Mouse (Mus musculus) liver, embryonic 15.5 days (tissue): ENCODE results near the gene Rcor2. TPM values are rescaled to one million over a fixed set of nuclear protein-coding genes. Genes with fewer than 3 reads are reported as not detected.

ENCODE experiments used
- polyA plus RNA-seq: library from polyadenylated mRNA; unstranded; fragments of >200 nt; fragmentation: Nextera tagmentation; extraction: Ambion mirVana; gene quantifications from 2 replicates; pipeline ENCODE4 v1.2.1, GENCODE M21; 2015

The Rcor2 gene
- polyA plus RNA-seq, 1 experiment from 2014 or later = 1.3 TPM

Other genes with a start within 250 kb of the Rcor2 start
- gene Fermt3, start 247.9 kb upstream of the Rcor2 start, polyA plus RNA-seq = 105 and 118 TPM in 2 replicates
- gene Stip1, start 227.4 kb upstream of the Rcor2 start, polyA plus RNA-seq = 116 and 121 TPM in 2 replicates
- 5.6 and 6.2 TPM in 2 replicates for gene Macrod1, start 210.5 kb upstream of the Rcor2 start, polyA plus RNA-seq
- gene Flrt1, start 161.6 kb upstream of the Rcor2 start, polyA plus RNA-seq = 0.17 TPM in 2 replicates
- gene Otub1, start 61.0 kb upstream of the Rcor2 start, polyA plus RNA-seq = 53.7 and 58.4 TPM in 2 replicates
- gene Cox8a, start 49.7 kb upstream of the Rcor2 start, polyA plus RNA-seq = 485 and 535 TPM in 2 replicates
- gene Naa40, start 26.1 kb upstream of the Rcor2 start, polyA plus RNA-seq = 25.0 and 25.4 TPM in 2 replicates
- gene Mark2, start 74.5 kb downstream of the Rcor2 start, polyA plus RNA-seq = 20.0 and 24.4 TPM in 2 replicates
- 3.2 and 3.7 TPM in 2 replicates for gene Spindoc, start 115.7 kb downstream of the Rcor2 start, polyA plus RNA-seq
- 0.68 and 0.88 TPM in 2 replicates for gene 2700081O15Rik, start 150.3 kb downstream of the Rcor2 start, polyA plus RNA-seq
- 69.6 and 71.7 TPM in 2 replicates for gene Rtn3, start 216.0 kb downstream of the Rcor2 start, polyA plus RNA-seq
- gene Atl3, start 226.7 kb downstream of the Rcor2 start, polyA plus RNA-seq = 4.6 and 5.1 TPM in 2 replicates